Mouse (Mus musculus) heart, adult 8-10 months (tissue): ENCODE measurements around the gene Txndc17. TPM values are rescaled to one million over a fixed set of nuclear protein-coding genes. Genes with fewer than 3 reads are reported as not detected.
"Not testable (repeated sequence)": the region's sequence is repeated elsewhere in the genome, so short reads cannot be mapped to it uniquely, and the experiment has no call there.

ENCODE experiments used
- DNase-seq: peaks from one replicate; pipeline ENCODE4 v3.0.0; 2022; ENCODE audit warnings: low spot score
- total RNA-seq, 4 experiments: library from RNA; stranded (reverse); gene quantifications; 2 replicates each; pipeline ENCODE4 v1.2.4; 2022

Gene Txndc17
- 10 to 100 TPM; 33.8 to 49.9 (median 41.5) TPM for total RNA-seq

DNA sequence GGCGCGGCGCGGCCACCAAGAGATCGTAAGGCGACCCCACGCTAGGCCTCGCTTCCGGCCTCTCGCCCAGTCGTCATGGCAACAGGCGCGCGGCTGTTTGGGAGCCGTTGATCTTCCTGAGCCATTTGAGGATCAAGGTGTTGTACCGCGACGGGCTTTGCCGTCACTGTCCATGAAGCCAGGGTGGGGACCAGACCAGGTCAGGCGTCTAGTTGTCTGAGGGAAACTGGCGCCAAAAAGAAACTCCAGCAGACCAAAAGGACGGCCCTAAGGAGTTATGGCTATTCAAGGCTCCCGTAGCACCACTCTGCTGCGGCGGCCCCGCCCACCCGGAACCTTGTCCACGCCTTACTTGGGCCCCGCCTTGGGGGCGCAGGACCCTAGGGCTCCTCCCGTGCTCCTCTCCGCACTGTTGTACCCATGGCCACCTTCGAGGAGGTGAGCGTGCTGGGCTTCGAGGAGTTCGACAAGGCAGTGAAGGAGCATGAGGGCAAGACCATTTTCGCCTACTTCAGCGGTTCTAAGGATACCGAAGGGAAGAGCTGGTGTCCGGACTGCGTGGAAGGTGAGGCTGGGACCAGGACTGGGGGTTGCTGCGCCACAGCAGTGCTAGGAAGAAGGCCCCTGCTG lies at the start of gene Txndc17, which contains the start of gene 4933427D14Rik:
Gene Txndc17 (plus strand): TSS at position 344 of the 630 bp plus-strand sequence.
Gene 4933427D14Rik (minus strand): TSS at position 256 of the 630 bp plus-strand sequence.
- DNase-seq, result peak; percentile 91

DNA sequence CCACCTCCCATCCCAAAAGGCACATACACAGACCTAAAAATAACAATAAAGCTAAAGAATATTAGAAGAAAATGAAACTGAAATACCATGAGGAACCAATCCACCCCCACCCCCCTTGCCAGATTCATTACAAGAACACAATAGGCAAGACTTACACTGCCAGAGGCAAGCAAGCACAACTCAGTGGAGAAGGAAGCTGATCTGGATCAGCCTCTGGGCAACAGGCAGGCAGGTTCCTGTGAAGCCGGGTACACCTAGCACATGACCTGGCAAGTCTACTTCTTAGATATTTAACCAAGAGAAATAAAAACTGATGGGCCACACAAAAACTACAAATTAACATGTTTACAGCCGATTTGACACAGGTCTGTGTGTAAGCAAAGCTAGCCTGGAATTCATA lies 44.1 kb upstream of the Txndc17 start:
- DNase-seq, result no peak

DNA sequence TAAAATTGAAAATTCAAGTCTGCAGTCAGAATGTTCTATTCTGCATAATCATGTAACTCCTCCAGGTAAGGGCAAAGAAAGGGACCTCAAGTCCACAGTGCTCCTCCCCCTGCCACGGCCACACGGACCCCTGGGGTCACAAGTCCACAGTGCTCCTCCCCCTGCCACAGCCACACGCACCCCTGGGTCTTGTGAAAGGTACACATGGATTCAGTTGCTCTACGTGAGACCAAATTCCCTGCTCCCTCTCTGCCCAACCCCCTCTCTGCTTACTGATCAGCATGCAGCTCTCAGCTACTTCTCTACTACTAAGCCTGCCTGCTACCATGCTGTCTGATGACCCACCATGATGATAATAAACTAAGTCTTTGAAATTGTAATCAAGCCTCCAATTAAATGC lies 37.5 kb upstream of the Txndc17 start:
- no peak for DNase-seq

DNA sequence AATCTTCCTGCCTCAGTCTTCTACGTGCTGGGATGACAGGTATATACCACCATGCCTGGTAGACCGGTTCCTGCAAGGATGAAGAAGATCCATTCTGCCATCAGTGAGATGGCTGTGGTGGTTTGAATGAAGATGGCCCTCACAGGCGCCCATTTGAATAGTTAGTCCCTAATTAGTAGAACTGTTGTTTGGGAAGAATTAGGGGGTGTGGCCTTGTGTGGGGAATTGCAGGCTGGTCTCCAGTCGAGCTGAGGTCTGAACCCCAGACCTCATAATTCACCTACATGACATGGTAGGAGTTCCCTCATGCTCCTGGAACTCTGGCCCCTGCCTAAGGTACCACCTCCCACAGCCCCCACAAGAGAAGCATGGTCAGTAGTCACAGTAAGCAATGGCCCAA lies 35.4 kb upstream of the Txndc17 start:
- not testable (repeated sequence) for DNase-seq

DNA sequence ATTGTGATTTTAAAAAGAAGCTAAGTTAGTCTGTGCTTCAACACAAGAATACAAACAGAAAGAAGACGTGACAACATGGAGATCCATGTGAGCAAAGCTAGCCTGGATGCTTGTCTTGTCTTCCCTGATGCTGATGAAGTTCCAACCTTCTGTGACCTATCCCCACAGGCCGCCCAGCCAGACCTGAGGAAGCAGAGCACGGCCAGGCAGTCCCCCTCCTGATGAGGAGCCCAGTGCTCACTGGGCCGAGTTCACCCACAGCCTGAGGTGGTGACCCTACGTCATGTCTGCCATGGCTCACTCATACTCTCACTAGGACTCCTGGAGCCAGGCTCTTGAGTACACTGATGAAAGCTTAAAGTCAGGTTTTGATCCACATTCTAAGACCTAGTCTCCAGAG lies 33.8 kb upstream of the Txndc17 start:
- DNase-seq, result no peak

DNA sequence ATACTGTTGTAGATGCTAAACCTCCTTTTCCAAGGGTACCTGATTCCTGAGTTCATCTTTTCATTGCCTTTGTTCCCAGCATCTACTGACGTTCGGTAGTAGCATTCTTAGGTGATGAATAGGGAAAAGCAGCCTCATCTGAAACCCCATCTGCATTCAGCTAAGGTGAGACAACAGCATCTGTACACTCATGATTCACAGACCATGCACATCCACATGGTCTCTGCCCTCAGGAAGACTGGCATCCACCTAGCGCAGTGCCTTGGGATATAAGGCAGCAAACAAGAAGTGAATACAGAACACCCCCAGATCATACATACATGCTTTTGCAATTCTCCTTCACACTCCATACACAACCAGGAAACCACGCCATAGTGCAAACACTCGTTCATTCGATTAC lies 32.6 kb upstream of the Txndc17 start:
- DNase-seq, result no peak

DNA sequence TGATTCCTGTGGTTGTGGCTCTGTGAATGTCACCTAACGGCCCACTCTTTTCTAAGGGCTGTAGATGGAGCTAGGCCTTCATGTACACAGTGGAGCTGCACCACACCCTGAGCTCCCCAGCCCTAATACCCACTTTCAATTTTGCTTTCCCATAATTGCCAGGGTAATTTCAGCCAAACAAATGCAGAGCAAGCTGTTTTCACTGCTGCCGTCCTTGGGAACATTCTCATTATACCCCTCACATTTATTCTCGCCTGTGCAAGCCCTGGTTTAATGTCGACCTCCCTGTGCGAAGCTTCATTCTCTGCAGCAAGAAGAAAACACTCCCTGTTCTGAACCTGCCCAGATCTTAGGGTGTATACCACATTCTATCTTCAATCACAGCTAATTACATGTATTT lies 31.4 kb upstream of the Txndc17 start:
- no peak for DNase-seq

DNA sequence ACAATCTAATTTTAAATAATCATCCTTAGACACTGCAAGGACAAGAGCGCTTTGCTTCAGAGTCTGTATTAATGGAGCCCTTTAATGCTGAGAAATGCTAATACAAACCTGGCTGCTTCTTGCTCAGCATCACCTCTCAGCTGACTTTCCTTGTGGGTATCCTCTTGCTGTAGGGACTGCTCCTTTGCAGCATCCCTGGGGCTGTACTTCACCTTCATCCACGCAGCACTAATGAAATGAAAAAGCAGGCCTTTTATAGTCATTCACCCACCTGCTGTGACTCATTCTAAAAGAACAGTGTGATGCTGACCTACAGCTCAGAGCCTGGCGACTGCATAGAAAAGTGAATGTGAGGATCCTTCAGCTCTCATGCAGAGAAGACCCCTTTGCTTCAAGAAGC lies 30.8 kb upstream of the Txndc17 start:
- no peak for DNase-seq

DNA sequence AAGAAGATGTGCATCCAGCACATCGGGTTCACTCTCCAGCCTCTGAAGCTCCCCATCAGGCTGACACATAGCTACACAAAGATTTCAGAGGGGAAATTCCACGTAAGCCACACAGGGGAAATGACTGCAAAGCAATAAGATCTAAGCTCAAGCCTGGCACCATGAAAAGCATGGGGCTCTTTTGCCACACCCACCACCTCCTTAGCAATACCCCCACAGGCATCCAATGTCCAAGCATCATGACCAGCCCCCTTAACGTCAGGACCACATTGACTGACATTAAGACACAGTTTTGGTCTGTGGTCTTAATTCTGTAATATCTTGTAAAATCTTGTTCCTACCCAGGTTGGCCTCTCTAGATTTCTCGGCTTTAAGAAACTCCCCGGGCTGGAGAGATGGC lies 26.8 kb upstream of the Txndc17 start:
- DNase-seq, result no peak

DNA sequence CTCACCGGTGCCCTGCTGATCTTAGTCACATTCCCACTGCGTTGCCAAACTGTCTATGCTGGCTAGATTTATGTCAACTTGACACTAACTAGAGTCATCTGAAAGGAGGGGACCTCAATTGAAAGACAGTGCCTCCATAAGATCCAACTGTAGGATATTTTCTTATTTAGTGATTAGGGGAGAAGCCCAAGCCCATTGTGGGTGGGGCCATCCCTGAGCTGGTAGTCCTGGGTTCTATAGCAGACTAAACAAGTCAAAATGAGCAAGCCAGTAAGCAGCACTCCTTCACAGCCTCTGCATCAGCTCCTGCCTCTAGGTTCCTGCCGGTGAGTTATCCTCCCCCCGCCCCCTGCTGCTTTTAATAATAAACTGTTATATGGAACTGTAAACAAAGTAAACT lies 26.2 kb upstream of the Txndc17 start:
- no peak for DNase-seq

DNA sequence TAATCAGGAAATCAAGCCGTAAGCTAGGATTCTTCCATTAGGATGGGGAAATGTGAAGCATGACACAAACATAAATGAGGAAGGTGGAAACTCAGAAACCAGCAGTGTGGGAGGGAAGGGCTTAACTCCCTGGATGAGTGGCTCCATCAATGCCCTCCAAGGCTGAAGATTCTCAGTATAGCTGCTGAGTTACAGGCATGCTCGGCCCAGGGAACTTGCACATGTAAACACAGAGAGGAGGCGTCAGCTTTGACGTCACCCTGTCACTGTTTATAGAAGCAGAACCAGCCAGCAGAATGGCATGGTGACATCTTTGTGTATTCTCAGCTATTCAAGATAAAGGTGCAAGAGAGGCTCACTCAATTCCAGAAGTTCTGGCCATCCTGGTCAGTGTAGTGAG lies 23.1 kb upstream of the Txndc17 start:
- no peak for DNase-seq

DNA sequence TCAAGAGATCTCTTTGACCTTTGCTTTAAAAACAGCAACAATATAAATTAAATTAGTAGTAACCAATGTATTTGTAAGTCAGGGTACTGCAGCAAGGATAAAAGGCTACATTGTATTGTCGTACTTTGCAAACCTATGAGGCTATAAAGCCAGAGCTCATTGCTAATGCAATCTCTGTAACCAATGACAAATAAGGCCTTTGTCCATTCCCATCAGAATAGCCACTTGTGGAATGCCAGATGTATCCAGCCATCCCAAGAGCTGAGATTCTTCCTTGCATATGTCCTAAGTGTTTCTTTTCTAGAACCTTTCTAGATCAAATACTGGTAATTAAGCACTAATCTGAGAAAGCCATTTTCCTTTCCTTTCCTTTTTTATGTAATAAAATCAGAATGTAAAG lies 16.5 kb upstream of the Txndc17 start:
- no peak for DNase-seq

DNA sequence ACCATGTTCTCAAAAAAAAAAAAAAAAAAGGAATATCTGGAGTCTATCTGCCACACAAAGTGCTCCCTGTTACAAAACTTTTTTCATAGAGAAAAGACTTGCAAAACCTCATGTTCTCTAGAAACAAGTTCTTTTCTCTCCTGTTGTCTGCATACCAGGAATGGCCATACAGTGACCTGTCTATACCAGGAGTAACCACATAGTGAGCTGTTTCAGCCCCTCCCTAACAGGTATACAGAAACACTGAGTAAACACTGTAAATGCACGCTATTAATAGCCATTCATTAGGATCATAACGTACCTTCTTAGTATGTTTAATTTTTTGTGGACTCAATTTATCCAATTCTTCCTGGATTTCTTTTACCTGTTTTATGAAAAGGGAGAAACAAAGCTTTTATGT lies 13.1 kb upstream of the Txndc17 start:
- DNase-seq, result no peak

DNA sequence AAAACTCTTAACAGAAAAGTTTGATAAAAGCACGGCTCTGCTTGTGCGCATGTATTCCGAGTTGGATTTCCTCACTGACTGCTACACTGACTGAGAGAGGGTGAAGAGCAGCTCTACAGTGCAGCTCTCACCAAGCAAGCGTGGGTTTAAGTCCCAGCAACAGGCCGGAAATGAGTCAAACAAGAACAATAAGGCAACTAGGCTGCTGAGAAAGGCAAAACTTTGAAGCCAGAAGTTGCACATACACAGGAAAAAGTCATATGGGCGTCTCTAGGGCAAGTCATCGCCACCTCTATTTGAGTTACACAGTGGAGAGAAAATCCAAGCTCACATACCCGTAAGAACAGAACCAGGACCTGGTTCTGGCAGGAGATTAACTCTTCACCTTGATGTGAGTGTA lies 10.8 kb upstream of the Txndc17 start:
- DNase-seq, result no peak

DNA sequence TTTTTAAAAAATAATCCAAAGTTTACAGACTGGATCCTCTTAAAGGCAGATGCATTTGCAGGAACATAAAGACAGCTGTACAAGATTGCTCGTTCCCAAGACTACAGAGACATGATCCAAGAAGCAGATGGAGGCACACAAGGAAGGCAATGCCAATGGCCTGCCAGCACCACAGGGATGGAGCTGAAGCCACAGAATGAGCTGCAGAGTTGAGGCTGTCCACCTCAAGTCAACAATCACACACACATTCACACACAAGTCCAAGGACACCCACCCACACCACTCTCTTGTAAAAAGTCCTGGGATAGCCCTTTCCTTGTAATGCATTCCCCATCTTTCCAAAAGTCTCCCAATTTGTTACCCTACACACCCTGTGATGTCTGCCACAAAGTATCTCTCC lies 3.9 kb upstream of the Txndc17 start:
- DNase-seq, result no peak

DNA sequence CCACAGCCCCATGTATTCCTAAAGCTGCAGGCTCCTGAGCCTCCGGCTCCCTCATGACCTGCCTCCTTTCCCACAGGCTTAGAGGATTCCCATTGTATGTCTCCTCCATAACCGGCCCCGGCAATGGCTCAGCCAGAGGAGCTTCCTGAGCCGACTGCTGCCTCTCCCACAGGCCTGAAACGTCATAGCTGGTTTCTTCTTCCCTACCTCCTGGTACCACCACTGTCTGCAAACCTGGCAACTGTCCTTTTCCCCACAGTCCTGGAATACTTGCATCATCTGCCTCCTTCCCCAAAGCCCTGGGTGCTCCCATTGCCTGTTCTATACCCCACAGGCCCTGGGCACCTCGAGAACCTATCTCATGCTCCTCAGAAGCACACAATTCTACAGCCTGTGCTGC lies 2.1 kb upstream of the Txndc17 start:
- DNase-seq, result no peak

DNA sequence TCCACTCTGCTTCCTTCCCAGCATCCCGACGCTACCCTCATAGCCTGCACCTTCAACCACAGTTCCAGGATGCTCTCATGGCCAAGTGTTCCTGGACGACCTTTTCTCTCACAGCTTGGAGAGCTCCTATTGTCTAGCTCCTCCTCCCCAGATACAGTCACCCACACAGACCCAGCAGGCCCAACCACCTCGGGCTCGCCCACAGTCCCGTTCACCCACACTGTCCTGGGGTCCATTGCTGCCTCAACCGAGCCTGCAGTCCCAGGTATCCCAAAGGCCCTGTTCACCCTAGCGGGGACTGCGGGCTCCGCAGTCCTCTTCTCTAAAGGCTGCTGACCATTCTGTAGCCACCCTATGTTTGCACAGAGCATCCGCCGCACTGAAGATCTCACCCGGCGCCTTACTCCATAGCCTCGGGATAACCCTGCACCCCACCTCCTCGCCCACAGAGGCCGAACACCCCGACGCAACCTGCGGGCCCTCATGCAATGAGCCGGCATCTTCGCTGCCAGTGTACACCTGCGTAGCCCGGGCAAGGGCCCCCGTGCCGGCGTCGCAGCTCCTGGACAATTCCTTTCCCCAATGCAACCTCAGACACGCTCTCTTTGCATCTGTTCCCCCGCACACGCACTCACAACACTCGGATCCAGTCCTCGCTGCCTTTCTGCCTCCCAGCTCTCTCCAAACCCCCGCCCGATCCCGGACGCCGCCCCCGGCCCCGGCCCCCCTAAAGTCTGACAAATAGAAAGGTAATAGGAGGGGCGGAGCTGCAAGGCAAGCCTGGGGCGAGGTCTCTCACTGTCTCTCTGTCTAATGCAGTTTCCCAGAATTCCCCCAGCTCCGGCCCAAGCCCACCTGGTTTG lies 775 bp upstream of the Txndc17 start, which contains the start of gene Gm43951:
Gene Gm43951 (minus strand): TSS at position 500 of the 863 bp plus-strand sequence.
- DNase-seq, result no peak

DNA sequence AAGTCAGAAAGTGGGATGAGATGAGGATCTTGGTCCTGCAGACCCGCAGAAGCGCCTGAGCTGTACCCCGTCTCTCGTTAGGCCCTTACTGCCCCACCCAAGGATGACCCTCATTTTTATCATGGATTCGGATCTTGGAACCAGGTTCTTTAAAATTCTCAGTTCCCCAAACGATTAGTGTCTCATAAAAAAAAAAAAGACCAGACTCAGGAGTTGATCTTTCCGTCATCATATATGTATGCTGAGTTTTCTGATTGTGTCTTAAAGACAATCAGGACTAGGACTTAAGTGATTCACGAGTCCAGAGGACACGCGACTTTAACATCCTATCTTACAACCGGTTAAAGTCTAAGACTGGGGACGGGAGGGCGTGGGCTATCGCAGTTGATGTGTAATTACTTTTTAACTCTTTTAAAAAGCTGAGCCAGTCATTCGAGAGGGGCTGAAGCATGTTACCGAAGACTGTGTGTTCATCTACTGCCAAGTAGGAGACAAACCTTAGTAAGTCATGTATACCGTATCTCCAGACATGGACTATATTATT lies 559 bp downstream of the Txndc17 start:
- DNase-seq, result no peak

DNA sequence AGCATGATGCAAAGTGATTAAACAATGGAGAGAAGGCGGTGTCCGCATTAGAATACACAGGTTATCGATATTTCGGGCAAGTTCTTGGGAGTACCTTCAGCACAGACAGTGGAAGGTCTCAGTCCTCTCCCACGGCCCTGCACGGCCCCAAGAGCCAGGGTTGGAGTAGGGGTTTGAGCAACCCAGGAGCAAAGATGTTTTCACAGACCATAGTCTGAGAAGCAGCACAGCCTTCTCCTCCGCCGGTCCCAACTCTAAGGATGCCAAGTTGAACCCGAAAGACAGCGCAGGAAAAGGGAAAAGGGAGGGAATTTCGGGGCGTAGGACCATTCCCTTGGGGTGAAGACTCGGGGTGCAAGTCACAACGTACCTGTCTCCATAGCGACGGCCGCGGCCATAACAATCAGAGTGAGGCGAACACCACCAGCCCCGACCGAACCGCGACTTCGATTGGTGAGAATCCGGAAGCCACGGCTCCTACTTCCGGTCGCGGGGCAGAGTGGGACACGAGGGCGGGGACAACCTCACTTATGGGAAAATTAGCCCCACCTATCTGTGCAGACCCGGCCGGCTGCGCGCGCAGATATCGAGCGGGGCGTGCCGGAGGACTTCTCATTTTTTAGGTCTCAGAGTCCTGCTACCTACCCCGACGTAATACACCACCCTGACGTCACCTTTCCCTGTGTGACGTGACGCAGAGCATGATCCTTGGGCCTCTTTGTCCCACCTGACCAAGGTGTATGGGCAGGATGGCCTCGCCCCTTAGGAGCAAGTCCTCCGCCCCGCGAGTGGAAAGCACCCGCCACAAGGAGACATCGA lies 7.5 kb downstream of the Txndc17 start:
- peak; percentile 96 for DNase-seq

DNA sequence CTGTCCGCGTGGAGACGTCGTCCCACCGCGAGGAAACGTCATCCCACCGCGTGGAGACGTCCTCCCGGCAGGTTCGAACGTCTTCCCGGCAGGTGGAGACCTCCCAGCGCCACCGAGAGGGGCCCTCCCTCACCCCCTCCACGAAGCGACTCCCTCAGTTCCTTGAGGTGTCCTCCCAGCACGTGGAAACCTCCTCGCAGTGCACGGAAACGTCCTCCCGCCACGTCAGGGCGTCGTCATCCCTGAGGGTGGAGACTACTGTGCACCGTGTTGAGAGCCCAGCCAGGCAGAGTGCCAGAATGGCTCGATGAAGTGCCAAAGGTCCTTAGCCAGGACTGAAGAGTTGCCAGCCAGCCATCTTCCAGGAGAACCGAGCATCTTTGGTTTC lies 8.1 kb downstream of the Txndc17 start, which contains the start of gene Med31:
Gene Med31 (minus strand): TSS at position 183 of the 388 bp plus-strand sequence.
- DNase-seq, result peak; percentile 68

DNA sequence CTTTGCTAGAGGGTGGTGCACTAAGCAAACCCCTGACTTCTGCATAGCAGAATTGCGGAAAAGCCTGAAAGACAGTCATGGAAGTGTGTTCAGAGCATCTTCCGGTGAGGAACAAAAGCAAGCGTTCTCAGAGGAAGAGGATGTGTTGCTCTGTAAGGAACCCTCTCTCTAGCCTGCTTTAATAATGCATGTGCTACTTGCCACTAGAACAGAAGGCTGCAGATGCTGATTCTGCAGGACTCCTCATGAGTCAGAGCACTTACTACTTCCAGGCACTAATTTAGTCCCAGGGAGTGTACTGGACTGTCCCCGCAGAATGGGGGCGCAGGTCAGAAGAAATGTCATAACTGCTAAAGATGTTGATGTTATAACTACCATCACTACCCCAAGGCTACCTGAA lies 9.8 kb downstream of the Txndc17 start:
- DNase-seq, result no peak

DNA sequence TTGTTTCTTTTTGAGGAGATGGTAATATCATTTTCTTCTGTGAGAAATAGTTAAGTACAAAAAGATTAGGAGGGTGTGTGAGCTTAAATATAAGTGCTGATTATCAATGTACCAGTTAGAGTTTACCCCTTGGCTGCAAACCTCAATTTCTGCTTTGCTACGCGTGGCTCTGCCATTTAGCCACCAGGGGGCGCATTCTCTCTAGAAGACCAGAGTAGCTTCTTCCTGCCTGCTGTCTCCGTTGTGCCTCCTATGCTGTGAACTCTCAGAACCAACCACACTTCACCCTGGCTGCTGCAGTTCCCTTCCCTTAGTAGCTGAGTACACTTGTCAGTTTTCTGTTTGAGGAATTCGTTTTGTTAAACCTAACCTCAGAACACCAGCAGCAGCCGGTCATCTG lies 13.9 kb downstream of the Txndc17 start:
- no peak for DNase-seq
